Mouse (Mus musculus) lung, postnatal 4 days (tissue): ENCODE data around the gene Exosc5.

Source experiments
- DNase-seq, 2 experiments: peaks; one replicate each; pipeline ENCODE4 v3.0.0; 2021

Exosc5 gene

DNA sequence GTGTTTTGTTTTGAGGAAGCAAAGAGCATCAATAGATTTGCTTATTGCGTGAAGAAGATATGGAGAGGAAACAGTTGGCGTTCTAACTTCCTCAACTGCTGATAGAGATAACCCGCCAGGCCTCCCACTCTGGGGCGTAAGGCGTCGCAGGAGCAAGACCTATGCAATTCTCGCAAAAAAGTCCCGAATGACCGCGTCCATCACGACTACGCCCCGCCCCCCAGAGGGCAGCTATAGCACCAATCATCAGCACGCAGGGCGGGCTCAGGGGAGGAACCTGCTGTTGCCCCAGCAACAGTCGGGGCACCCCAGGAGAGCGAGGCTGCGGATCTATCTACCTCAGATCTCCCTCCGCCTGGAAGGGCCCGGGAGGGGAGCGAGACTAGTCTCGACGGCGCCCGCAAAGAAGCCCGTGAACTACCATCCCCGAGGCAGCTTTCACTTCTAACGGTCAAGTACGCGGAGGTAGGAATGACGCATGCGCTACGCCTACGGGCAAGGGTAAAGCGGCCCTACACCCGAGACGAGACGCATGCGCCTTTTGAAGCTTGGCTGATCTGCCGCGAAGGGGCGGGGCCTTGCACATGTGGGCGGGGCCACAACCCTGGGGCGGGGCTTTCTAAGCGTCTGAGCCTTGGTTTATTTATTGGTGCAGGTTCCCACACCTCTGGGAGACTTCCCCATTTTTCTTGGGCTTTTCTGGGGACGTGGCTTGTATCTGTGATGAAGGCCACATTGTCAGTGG is 21.7 kb downstream of the Exosc5 start, which contains the start of gene B9d2:
TSS of gene B9d2 (plus strand) at position 267 of the 745 bp plus-strand sequence.
- DNase-seq, result peak; percentile 96 to 98

GRCm38 (mm10) chr7:25681341-25682231 is 22.6 kb downstream of the Exosc5 start:
- DNase-seq, result no peak

GRCm38 (mm10) chr7:25683474-25684180 is 24.7 kb downstream of the Exosc5 start:
- peak; percentile 44 to 55 for DNase-seq

DNA sequence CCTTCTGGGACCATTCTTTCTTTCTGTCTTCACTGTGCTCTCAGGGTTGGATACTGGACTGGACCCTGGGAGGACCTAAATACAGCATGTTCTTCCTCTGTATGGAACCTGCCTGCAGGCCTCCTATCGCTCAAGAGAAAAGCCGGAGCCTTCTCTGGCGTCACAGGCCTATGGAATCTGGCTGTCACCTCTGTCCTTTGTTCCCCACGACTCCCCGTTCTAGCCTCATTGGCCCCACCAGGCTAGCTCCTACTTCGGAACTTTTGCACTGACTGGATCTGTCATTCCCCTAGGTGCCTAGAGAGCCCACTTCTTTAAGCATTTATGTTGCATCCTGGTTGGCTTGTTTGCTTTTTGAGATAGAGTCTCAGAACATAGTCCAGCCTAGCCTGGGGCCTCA is 25.7 kb downstream of the Exosc5 start:
- no peak for DNase-seq

DNA sequence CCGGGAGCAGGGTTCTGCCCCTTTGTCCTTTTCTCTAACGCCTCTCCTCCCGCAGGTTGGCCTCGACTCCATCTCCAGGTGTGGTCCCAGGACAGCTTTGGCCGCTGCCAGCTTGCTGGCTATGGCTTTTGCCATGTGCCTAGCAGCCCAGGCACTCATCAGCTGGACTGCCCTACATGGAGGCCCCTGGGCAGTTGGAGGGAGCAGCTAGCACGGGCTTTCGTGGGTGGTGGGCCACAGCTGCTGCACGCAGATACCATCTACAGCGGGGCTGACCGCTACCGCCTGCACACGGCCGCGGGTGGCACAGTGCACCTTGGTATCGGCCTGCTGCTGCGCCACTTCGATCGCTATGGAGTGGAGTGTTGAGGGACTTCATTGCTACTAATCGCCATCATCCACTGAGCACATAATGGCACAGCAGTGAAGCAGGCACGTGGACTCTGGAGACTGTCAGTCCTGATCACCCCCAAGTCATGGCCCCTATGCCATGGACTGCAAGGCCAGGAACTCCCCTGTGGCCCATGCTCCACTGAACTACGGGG is 27.0 kb downstream of the Exosc5 start:
- no peak for DNase-seq

DNA sequence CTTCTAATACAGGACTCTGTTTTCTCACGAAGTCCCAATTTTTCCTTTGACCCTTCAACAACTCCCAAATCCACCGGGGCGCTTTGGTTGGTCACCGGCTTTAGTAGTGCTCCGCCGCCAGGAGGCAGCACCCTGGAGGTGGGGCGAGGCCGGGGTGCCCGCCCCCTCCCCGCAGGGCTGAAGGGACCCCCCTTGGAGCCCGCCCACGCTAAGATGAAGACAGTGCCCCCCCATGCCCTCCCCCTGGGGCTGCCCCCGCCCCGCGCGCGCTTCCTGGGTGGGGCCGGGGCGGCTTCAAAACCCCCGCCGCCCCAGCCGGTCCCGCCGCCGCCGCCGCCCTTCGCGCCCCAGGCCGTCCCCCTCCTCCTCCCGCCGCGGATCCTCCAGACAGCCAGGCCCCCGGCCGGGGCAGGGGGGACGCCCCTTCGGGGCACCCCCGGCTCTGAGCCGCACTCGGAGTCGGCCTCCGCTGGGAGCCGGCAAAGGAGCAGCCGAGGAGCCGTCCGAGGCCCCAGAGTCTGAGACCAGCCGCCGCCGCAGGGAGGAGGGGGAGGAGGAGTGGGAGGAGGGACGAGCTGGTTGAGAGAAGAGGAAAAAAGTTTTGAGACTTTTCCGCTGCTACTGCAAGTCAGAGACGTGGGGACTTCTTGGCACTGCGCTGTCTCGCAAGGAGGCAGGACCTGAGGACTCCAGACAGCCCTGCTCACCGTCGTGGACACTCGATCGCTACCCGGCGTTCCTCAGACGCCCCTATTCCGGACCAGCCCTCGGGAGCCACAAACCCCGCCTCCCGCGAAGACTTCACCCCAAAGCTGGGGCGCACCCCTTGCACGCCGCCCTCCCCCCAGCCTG is 27.9 kb downstream of the Exosc5 start, which contains the start of gene Tgfb1:
TSS of gene Tgfb1 (plus strand) at position 323 of the 852 bp plus-strand sequence.
- DNase-seq, result peak; percentile 89 to 91

DNA sequence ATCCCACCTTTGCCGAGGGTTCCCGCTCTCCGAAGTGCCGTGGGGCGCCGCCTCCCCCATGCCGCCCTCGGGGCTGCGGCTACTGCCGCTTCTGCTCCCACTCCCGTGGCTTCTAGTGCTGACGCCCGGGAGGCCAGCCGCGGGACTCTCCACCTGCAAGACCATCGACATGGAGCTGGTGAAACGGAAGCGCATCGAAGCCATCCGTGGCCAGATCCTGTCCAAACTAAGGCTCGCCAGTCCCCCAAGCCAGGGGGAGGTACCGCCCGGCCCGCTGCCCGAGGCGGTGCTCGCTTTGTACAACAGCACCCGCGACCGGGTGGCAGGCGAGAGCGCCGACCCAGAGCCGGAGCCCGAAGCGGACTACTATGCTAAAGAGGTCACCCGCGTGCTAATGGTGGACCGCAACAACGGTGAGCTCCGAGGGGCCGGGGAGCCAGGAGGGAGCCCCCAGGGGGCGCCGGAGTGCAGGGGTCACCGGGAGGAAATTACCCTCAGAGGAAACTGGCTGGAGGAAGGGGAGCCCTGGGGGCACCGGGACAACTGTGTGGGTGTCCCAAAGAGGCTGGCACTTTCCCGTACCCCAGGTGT is 28.9 kb downstream of the Exosc5 start:
- peak; percentile 79 to 83 for DNase-seq

DNA sequence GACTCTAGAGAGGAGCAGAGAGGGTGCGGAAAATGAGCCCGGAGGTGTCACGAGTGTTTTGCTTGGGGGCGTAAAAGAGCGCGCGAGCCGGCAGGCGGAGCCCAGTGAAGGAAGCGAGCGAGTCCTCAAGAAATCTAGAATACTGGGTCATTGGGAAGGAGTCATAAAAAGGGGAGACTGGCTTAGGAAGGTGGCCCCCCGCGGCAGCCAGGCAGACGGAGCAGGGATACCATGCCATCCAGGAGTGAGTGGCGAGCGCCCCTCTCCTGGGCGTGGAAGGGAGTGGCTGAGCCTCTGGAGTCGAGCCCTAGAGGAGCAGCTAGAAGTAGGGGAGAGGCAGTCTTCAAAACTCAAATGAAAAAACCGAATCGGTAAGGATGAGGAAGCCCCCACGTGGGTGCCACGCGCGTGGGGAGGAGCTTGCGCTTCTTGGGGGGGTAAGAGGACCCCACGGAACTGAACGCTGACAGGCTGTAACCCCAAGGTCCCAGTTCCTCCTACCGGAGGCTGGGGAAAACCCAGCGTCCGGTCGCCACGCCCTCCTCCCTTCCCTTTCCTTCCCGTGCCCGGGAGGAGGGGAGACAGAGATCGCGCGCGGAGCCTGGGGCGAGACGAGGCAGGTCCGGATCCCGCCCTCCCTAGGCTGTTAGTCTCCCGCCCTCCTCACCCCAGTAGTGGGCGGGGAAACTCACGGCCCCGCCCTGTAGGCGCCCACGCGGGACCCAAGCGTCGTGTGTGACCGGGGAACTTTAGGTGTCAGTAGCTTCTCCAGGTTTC is 30.0 kb downstream of the Exosc5 start:
- peak; percentile 90 to 91 for DNase-seq

- no peak for DNase-seq
Observed at GRCm38 (mm10) chr7:25689603-25690021, 30.6 kb downstream of the Exosc5 start.

GRCm38 (mm10) chr7:25690051-25690450 is 31.1 kb downstream of the Exosc5 start:
- DNase-seq, result no peak

GRCm38 (mm10) chr7:25694104-25694503 is 35.1 kb downstream of the Exosc5 start:
- no peak for DNase-seq

DNA sequence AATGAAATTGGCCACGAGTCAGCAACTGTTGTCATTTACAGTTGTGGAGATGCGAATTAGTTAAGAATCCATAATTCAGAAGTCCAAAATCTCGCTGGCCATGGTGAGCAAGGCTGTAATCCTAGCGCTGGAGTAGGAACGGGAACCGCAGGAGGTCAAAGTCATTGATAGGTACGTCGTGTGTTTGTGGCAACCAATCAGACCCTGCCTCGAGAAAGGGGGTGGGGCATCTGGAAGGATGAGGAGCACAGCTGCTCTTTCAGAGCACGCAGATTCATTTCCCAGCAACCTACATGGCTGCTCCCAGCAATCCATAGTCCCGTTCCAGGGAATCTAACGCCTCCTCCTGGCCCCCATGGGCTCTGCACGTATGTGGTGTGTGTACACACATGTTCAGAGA is 40.9 kb downstream of the Exosc5 start:
- DNase-seq, result no peak

GRCm38 (mm10) chr7:25700732-25701131 is 41.8 kb downstream of the Exosc5 start:
- no peak for DNase-seq

GRCm38 (mm10) chr7:25702350-25702749 is 43.4 kb downstream of the Exosc5 start:
- no peak for DNase-seq

- no peak for DNase-seq
Observed at GRCm38 (mm10) chr7:25703793-25704494, 45.0 kb downstream of the Exosc5 start.

GRCm38 (mm10) chr7:25704716-25705364 is 45.9 kb downstream of the Exosc5 start:
- no peak for DNase-seq

- DNase-seq, result peak; percentile 71 to 72
Observed at GRCm38 (mm10) chr7:25705801-25706251, 46.9 kb downstream of the Exosc5 start.

GRCm38 (mm10) chr7:25706578-25707170 is 47.7 kb downstream of the Exosc5 start:
- peak; percentile 32 to 51 for DNase-seq
